Mouse (Mus musculus) G1E (cell line): Measurements from ENCODE around the gene Phpt1.

Source experiments
- CTCF ChIP-seq: IDR thresholded peaks from 2 replicates; pipeline ENCODE4 v1.5.1; 2012; ENCODE audit warnings: low read depth, low read length, inconsistent platforms, mixed read lengths
- TAL1 ChIP-seq: conservative IDR thresholded peaks from 2 replicates; pipeline ENCODE4 v1.6.1; 2012; ENCODE audit warnings: low read depth, low read length, inconsistent platforms, mixed read lengths

- no peak for TF ChIP-seq CTCF
- no peak for TF ChIP-seq TAL1
Measured at GRCm38 (mm10) chr2:25541644-25542367, 33.2 kb downstream of the Phpt1 start.
